Mouse (Mus musculus) embryonic fibroblast, embryonic 13.5 days (primary cell): ENCODE results near the gene Spns3. TPM values are rescaled to one million over a fixed set of nuclear protein-coding genes. Genes with fewer than 3 reads are reported as not detected.

ENCODE experiments used
- H3K27ac ChIP-seq: 2 replicates; pipeline ENCODE4 v1.5.1; 2012; ENCODE audit warnings: low read length, control low read depth, inconsistent platforms; ENCODE audit not compliant: insufficient read depth
- H3K4me1 ChIP-seq: 2 replicates; pipeline ENCODE4 v1.6.1; 2011; ENCODE audit warnings: low read length; ENCODE audit not compliant: control insufficient read depth, insufficient read depth
- H3K4me3 ChIP-seq: 2 replicates; pipeline ENCODE4 v1.5.1; 2011; ENCODE audit warnings: mild to moderate bottlenecking, control low read depth, low read length; ENCODE audit not compliant: insufficient read depth
- CTCF ChIP-seq: IDR thresholded peaks from 2 replicates; pipeline ENCODE4 v1.5.1; 2011; ENCODE audit warnings: mild to moderate bottlenecking, control low read depth, low read length, moderate library complexity, borderline replicate concordance; ENCODE audit not compliant: insufficient read depth
- POLR2A ChIP-seq: IDR thresholded peaks from 2 replicates; pipeline ENCODE4 v1.6.1; 2011; ENCODE audit warnings: low read depth, mild to moderate bottlenecking, control low read depth, low read length, moderate library complexity
- polyA plus RNA-seq: library from polyadenylated mRNA; stranded (reverse); fragments of >200 nt; gene quantifications from 2 replicates; pipeline ENCODE4 v1.2.4, GENCODE M21; 2011; ENCODE audit warnings: low read depth; ENCODE audit not compliant: missing spikeins, insufficient read length

Spns3 gene
- polyA plus RNA-seq, 1 experiment = not detected

- no peak overlapping the region for H3K4me3 ChIP-seq
- TF ChIP-seq POLR2A (no peak), CTCF (no peak)
Observed at GRCm38 (mm10) chr11:72538037-72538755, 12.1 kb downstream of the Spns3 start.

GRCm38 (mm10) chr11:72537503-72537902 is 12.8 kb downstream of the Spns3 start:
- TF ChIP-seq CTCF (no peak), POLR2A (no peak)
- H3K4me3 ChIP-seq = no peak overlapping the region
- no peaks in the 10 kb centered on the region for H3K4me1 ChIP-seq
- no peak overlapping the region for H3K27ac ChIP-seq

More at GRCm38 (mm10) chr11:72538037-72538755, 12.1 kb downstream of the Spns3 start:
- H3K4me1 ChIP-seq = no peaks in the 10 kb centered on the region
- no peak overlapping the region for H3K27ac ChIP-seq

GRCm38 (mm10) chr11:72535519-72535918 is 14.8 kb downstream of the Spns3 start:
- H3K4me3 ChIP-seq = no peak overlapping the region
- TF ChIP-seq POLR2A (no peak), CTCF (0 out of 2 replicates have a peak, but pooled peaks have one; percentile 1)
- no peaks in the 10 kb centered on the region for H3K4me1 ChIP-seq
- H3K27ac ChIP-seq = no peak overlapping the region

DNA sequence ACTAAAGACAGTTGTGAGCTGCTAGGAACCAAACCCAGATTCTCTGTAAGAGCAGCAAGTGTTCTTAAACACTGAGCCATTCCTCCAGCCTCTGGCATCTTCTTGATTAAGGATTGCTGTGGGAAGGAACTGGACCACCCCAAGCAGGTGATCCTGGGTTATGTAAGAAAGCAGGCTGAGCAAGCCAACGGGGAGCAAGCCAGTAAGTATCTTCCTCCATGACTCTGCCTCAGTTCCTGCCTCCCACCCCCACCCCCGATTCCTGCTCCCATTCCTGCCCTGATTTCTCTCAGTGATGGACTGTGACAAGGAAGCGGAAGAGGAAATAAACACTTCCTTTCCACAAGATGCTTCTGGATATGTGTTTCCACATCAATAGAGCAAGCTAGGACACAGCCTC is 17.4 kb downstream of the Spns3 start:
- Histone ChIP-seq H3K4me3 (no peak overlapping the region), H3K4me1 (no peaks in the 10 kb centered on the region), H3K27ac (no peak overlapping the region)
- no peak for TF ChIP-seq POLR2A

DNA sequence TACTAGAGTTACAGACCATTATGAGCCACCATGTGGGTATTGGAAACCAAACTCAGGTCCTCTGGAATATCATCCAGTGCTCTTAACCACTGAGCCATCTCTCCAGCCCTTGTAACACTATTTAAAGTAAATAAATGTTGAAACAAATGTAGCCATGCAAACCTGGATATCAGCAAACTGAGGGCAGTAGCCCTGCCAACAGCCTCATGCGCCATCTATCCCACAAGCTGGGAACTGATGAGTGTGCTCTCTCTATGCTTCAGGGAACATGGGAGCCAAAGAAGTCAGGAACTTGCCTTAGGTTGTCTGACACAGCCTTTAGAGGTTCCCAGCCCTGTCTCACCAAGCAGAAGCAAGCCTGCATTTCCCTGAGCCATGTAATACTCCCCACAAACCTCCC is 18.7 kb downstream of the Spns3 start:
- Histone ChIP-seq H3K27ac (no peak overlapping the region), H3K4me1 (no peaks in the 10 kb centered on the region), H3K4me3 (no peak overlapping the region)
- TF ChIP-seq POLR2A (no peak), CTCF (no peak)

DNA sequence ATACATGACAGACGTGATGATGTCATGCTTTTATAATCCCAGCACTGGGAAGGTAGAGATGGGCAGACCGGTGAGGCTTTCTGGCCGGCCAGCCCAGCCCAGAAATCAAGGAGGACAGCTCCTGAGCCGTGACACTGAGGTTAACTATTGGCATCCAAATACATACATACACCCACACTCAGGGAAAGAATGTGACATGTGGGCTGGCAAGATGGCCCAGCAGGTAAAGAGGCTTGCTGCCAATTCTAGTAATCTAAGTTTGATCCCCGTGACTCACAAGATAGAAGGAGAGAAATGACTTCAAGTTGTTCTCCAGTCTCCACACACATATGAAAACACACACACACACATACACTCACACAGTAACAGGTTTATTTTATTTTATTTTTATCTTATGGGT is 19.2 kb downstream of the Spns3 start:
- no peaks in the 10 kb centered on the region for H3K4me1 ChIP-seq
- TF ChIP-seq CTCF = no peak
- no peak for TF ChIP-seq POLR2A
- H3K27ac ChIP-seq = no peak overlapping the region
- no peak overlapping the region for H3K4me3 ChIP-seq

- no peak for TF ChIP-seq CTCF
- no peak for TF ChIP-seq POLR2A
- no peak overlapping the region for H3K4me3 ChIP-seq
Observed at GRCm38 (mm10) chr11:72526190-72526589, 24.1 kb downstream of the Spns3 start.

DNA sequence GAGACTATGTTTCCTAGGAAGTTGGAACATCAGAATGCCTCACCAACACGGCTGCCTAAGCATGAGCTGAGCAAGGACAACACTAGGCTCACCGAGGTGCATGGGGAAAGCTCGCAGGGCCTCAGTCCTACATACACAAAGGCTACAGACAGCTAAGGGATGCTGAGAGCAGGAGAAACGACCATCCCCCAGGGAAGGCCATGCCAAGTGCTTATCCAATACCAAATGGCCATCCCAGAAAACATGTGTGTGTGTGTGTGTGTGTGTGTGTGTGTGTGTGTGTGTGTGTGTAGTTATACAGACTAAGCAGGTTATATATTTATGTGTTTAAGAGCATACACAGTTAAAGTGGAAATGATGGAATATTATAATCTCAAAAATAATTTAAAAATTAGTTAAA is 26.6 kb downstream of the Spns3 start:
- TF ChIP-seq CTCF (no peak), POLR2A (no peak)
- no peak overlapping the region for H3K27ac ChIP-seq
- H3K4me3 ChIP-seq = no peak overlapping the region
- H3K4me1 ChIP-seq = no peaks in the 10 kb centered on the region

More at GRCm38 (mm10) chr11:72526190-72526589, 24.1 kb downstream of the Spns3 start:
- H3K27ac ChIP-seq = no peak overlapping the region
- no peaks in the 10 kb centered on the region for H3K4me1 ChIP-seq

GRCm38 (mm10) chr11:72522616-72523041 is 27.7 kb downstream of the Spns3 start:
- TF ChIP-seq POLR2A (no peak), CTCF (no peak)
- Histone ChIP-seq H3K4me3 (no peak overlapping the region), H3K27ac (no peak overlapping the region), H3K4me1 (no peaks in the 10 kb centered on the region)

DNA sequence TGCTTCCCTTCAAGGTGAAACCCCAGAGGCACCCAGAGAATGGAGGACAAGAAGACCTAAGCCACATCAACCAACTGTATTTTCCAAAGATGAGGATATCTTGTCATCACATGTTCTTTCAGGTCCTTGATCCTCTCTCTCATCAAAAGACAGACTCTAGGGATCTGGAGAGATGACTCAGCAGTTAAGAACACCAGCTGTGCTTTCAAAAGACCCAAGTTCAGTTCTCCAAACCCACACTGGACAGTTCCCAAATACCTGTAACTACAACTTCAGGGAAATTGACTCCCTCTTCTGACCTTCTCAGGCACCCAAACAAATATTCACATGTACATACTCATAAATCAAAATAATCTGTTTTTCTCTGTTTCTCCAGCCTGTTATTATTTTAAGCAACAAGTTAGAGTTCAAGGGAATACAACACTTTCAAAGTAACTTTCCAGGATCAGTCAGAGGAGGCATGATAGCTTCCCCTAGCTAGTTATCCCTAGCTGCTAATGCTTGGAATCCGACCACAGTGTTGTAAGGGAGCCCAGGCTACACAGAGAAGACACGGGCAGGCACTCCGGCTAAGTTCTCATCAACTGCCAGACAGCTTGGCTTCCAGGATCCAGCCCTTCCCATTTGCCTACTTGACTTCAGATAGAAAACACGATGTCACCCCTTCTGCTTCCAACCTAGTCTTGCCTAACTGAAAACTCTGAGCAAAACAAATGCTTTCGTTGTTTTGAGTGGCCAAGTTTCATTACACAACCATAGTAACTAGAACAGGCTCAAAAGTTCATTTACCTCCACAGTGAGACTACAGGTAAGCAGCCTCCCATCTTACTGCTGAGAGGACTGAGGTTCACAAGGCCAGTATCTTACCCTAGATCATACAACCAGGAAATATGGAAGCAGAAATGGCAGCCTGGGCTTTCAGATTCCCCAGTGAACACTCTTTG is 28.4 kb downstream of the Spns3 start:
- H3K4me3 ChIP-seq = no peak overlapping the region
- H3K4me1 ChIP-seq = no peaks in the 10 kb centered on the region
- no peak for TF ChIP-seq CTCF
- no peak for TF ChIP-seq POLR2A
- no peak overlapping the region for H3K27ac ChIP-seq
